Mouse (Mus musculus): ENCODE measurements around the gene Slc5a5. TPM values are rescaled to one million over a fixed set of nuclear protein-coding genes. Genes with fewer than 3 reads are reported as not detected.

Slc5a5 gene
- polyA plus RNA-seq, 1 experiment from 2014 or later: not detected

GRCm38 (mm10) chr8:70878178-70878577 lies 14.4 kb downstream of the Slc5a5 start:
- H3K4me1 ChIP-seq (ENCODE audit: insufficient read depth): no peaks in the 10 kb centered on the region
- TF ChIP-seq EP300 (IDR thresholded peaks at IDR 0.05; ENCODE audit: low read depth) (no peak), CTCF (IDR thresholded peaks at IDR 0.05; ENCODE audit: low read depth) (no peak)
- no peak overlapping the region for H3K9ac ChIP-seq (replicated peaks)
- no peaks in the 10 kb centered on the region for H3K9me3 ChIP-seq (ENCODE audit: low read length)
- H3K27me3 ChIP-seq (ENCODE audit: insufficient read depth, low read length): no peaks in the 10 kb centered on the region
- no peaks in the 10 kb centered on the region for H3K36me3 ChIP-seq (replicated peaks; ENCODE audit: insufficient read depth, low read length)
- H3K27ac ChIP-seq (ENCODE audit: low read depth): no peak overlapping the region
- H3K4me3 ChIP-seq (ENCODE audit: low read depth, low read length): no peak overlapping the region
- no peak overlapping the region for H3K4me2 ChIP-seq (ENCODE audit: low read depth, low read length)
- WGBS (ENCODE audit: insufficient replicate concordance): 54% methylated on average over 2 of the region's 2 CpGs
- ATAC-seq (no peak), DNase-seq (no peak)

GRCm38 (mm10) chr8:70876382-70876781 lies 16.2 kb downstream of the Slc5a5 start:
- no peak overlapping the region for H3K9ac ChIP-seq (replicated peaks)
- DNase-seq (no peak), ATAC-seq (no peak)
- H3K4me2 ChIP-seq (ENCODE audit: low read depth, low read length): no peak overlapping the region
- no peak overlapping the region for H3K27ac ChIP-seq (ENCODE audit: low read depth)
- H3K4me3 ChIP-seq (ENCODE audit: low read depth, low read length): no peak overlapping the region
- peaks cover 7% of the 10 kb centered on the region for H3K4me1 ChIP-seq (ENCODE audit: insufficient read depth)
- H3K27me3 ChIP-seq (ENCODE audit: insufficient read depth, low read length): no peaks in the 10 kb centered on the region
- no peaks in the 10 kb centered on the region for H3K9me3 ChIP-seq (ENCODE audit: low read length)
- no peaks in the 10 kb centered on the region for H3K36me3 ChIP-seq (replicated peaks; ENCODE audit: insufficient read depth, low read length)
- TF ChIP-seq CTCF (IDR thresholded peaks at IDR 0.05; ENCODE audit: low read depth) (no peak), EP300 (IDR thresholded peaks at IDR 0.05; ENCODE audit: low read depth) (no peak)
- WGBS (ENCODE audit: insufficient replicate concordance): 55% methylated on average over 4 of the region's 4 CpGs

GRCm38 (mm10) chr8:70874441-70874840 lies 18.1 kb downstream of the Slc5a5 start:
- DNase-seq (no peak), ATAC-seq (no peak)
- peaks cover 7% of the 10 kb centered on the region for H3K4me1 ChIP-seq (ENCODE audit: insufficient read depth)
- TF ChIP-seq CTCF (IDR thresholded peaks at IDR 0.05; ENCODE audit: low read depth) (no peak), EP300 (IDR thresholded peaks at IDR 0.05; ENCODE audit: low read depth) (no peak)
- H3K9ac ChIP-seq (replicated peaks): no peak overlapping the region
- no peaks in the 10 kb centered on the region for H3K9me3 ChIP-seq (ENCODE audit: low read length)
- no peaks in the 10 kb centered on the region for H3K36me3 ChIP-seq (replicated peaks; ENCODE audit: insufficient read depth, low read length)
- no peak overlapping the region for H3K4me2 ChIP-seq (ENCODE audit: low read depth, low read length)
- no peaks in the 10 kb centered on the region for H3K27me3 ChIP-seq (ENCODE audit: insufficient read depth, low read length)
- H3K27ac ChIP-seq (ENCODE audit: low read depth): no peak overlapping the region
- WGBS (ENCODE audit: insufficient replicate concordance): 86% methylated on average over 13 of the region's 13 CpGs
- H3K4me3 ChIP-seq (ENCODE audit: low read depth, low read length): no peak overlapping the region

GRCm38 (mm10) chr8:70873364-70873985 lies 19.1 kb downstream of the Slc5a5 start, which contains the start of gene Ccdc124:
Gene Ccdc124 (minus strand): TSS chr8:70873935.
- 2% methylated on average over 46 of the region's 46 CpGs for WGBS (ENCODE audit: insufficient replicate concordance)

GRCm38 (mm10) chr8:70872643-70873363 lies 19.8 kb downstream of the Slc5a5 start:
- Histone ChIP-seq H3K4me3 (ENCODE audit: low read depth, low read length) (peak overlapping the region; percentile 62), H3K4me1 (ENCODE audit: insufficient read depth) (peaks cover 22% of the 10 kb centered on the region), H3K36me3 (replicated peaks; ENCODE audit: insufficient read depth, low read length) (peaks cover 5% of the 10 kb centered on the region; the same call in 1 of the 2 replicates), H3K27me3 (ENCODE audit: insufficient read depth, low read length) (no peaks in the 10 kb centered on the region), H3K27ac (ENCODE audit: low read depth) (peak overlapping the region; percentile 58), H3K9ac (replicated peaks) (peak overlapping the region; percentile 73), H3K4me2 (ENCODE audit: low read depth, low read length) (peak overlapping the region; percentile 98), H3K9me3 (ENCODE audit: low read length) (no peaks in the 10 kb centered on the region)
- ATAC-seq: no peak
- WGBS (ENCODE audit: insufficient replicate concordance): 3% methylated on average over 31 of the region's 31 CpGs
- DNase-seq: no peak
- TF ChIP-seq CTCF (IDR thresholded peaks at IDR 0.05; ENCODE audit: low read depth): no peak
- TF ChIP-seq EP300 (IDR thresholded peaks at IDR 0.05; ENCODE audit: low read depth): no peak

More at GRCm38 (mm10) chr8:70873364-70873985, 19.1 kb downstream of the Slc5a5 start, which contains the start of gene Ccdc124:
- Histone ChIP-seq H3K9me3 (ENCODE audit: low read length) (no peaks in the 10 kb centered on the region), H3K27me3 (ENCODE audit: insufficient read depth, low read length) (no peaks in the 10 kb centered on the region), H3K27ac (ENCODE audit: low read depth) (peak within 1 kb of the TSS; percentile 58), H3K4me2 (ENCODE audit: low read depth, low read length) (peak within 1 kb of the TSS; percentile 98), H3K36me3 (replicated peaks; ENCODE audit: insufficient read depth, low read length) (no peaks in the 10 kb centered on the region; the same call in 1 of the 2 replicates), H3K4me1 (ENCODE audit: insufficient read depth) (peaks cover 16% of the 10 kb centered on the region), H3K9ac (replicated peaks) (peak within 1 kb of the TSS; percentile 73), H3K4me3 (ENCODE audit: low read depth, low read length) (peak within 1 kb of the TSS; percentile 62)
- DNase-seq (peak; percentile 97), ATAC-seq (peak; percentile 94)
- TF ChIP-seq EP300 (IDR thresholded peaks at IDR 0.05; ENCODE audit: low read depth) (peak; percentile 60; the same call in 1 of the 2 replicates), CTCF (IDR thresholded peaks at IDR 0.05; ENCODE audit: low read depth) (peak; percentile 99)

- TF ChIP-seq EP300 (IDR thresholded peaks at IDR 0.05; ENCODE audit: low read depth) (no peak), CTCF (IDR thresholded peaks at IDR 0.05; ENCODE audit: low read depth) (no peak)
- peaks cover 22% of the 10 kb centered on the region for H3K4me1 ChIP-seq (ENCODE audit: insufficient read depth)
- ATAC-seq (no peak), DNase-seq (no peak)
- peaks cover 7% of the 10 kb centered on the region; the same call in 1 of the 2 replicates for H3K36me3 ChIP-seq (replicated peaks; ENCODE audit: insufficient read depth, low read length)
- no peak overlapping the region for H3K27ac ChIP-seq (ENCODE audit: low read depth)
- H3K4me3 ChIP-seq (ENCODE audit: low read depth, low read length): no peak overlapping the region
- H3K9ac ChIP-seq (replicated peaks): no peak overlapping the region
- no peaks in the 10 kb centered on the region for H3K9me3 ChIP-seq (ENCODE audit: low read length)
- no peak overlapping the region for H3K4me2 ChIP-seq (ENCODE audit: low read depth, low read length)
- H3K27me3 ChIP-seq (ENCODE audit: insufficient read depth, low read length): no peaks in the 10 kb centered on the region
- 75% methylated on average over 5 of the region's 5 CpGs for WGBS (ENCODE audit: insufficient replicate concordance)
Measured at GRCm38 (mm10) chr8:70871195-70871807, 21.3 kb downstream of the Slc5a5 start.

Measured in liver, postnatal 0 days (tissue).